Mouse (Mus musculus): ENCODE results near the gene Sbpl. TPM values are rescaled to one million over a fixed set of nuclear protein-coding genes. Genes with fewer than 3 reads are reported as not detected.
A peak's percentile ranks its signal among the peaks of the same experiment; 100 is the strongest.
"Not testable (repeated sequence)": the region's sequence is repeated elsewhere in the genome, so short reads cannot be mapped to it uniquely, and the experiment has no call there.

The Sbpl gene
- total RNA-seq, 2 experiments from 2014 or later, result not detected

DNA sequence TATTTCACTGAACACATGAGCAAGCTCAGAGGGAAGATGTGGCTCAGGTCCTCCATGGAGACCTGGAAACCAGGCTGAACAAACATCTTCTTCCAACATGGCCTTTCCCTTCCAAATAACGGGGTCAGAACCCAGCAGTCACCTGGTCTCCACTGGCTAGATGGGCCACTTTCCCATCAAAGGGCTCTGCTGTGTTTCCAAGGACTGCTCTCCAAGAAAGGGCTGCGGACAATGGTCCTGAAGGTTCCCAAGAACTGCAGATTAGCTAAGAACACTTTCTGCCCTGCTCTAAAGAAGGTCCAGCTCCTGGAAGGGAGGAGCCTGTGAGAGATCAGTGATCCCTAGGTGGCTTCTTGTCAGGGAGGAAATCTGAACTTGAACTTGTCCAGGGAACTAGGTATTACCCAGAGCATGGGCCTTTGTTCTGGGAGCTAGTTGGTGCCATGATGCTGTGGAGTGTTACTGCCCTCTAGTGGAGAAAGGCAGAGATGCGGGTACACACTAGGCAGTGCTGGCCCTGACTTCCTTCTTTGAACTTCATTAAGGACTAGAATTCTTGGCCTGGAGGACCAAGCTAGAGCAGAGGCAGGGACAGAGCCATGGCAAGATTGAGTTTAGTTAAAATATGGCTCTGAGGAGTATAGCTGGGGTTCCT lies 5.1 kb upstream of the Sbpl start:
- peak; percentile 68 for DNase-seq

DNA sequence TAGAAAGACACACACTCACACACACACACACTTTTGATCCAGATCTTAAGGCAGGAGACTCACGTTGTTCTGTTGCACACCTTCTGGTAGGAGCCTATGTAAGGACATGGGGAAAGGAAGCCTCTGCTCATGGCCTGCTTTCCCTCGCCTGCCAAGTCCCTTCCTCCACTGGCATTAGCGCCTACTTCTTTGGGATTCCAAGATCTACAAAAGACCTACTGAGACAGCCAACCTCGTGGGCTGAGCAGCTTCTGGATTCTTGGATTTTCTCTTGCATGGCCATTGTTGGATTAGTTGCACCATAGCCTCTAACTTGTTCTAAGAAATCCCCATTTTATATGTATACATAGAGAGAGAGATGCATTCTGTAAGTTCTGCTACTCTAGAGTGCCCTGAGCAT lies 4.2 kb downstream of the Sbpl start:
- not testable (repeated sequence) for DNase-seq

DNA sequence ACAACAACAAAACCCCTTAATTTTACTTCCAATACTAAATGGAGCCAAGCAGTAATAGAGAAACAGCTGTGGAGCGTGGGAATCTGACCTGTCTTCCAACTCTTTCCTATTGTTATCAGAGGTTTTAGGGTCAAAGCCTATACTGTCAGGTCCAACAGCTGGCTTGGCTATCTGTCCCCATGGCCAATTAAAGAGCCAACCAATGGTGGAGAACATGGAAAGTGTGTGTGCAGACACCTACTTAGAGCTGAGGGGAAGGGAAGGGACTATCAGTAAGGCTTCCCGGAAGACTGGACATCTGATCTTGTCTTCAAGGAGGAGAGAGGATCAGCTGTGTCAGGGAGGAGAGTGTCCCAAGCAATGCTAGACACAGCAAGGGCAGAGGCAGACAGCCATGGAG lies 6.0 kb downstream of the Sbpl start:
- no peak for DNase-seq

DNA sequence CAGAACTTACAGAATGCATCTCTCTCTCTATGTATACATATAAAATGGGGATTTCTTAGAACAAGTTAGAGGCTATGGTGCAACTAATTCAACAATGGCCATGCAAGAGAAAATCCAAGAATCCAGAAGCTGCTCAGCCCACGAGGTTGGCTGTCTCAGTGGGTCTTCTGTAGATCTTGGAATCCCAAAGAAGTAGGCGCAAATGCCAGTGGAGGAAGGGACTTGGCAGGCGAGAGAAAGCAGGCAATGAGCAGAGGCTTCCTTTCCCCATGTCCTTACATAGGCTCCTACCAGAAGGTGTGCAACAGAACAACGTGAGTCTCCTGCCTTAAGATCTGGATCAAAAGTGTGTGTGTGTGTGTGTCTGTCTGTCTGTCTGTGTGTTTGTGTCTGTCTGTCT lies 7.6 kb downstream of the Sbpl start:
- not testable (repeated sequence) for DNase-seq

DNA sequence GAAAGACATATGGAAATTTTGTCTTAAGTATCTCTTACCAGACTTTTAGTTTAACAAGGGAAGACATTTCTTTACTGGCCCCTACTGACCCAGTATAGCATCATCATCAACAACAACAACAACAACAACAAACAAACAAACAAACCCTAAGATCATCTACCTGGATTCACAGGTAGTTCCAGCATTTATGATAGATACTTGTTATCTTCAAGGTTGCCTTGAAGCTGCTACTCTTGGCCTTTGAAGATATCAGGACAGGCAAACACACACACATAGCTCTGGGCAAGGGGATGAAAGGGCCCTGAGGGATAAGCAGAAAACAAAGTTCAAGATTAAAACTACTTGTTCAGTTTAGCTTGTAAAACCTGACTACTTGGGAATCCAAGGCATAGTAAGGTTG lies 13.7 kb downstream of the Sbpl start, which contains the start of gene Sbp:
TSS of gene Sbp (plus strand) at position 301 of the 400 bp plus-strand sequence.
- no peak for DNase-seq

DNA sequence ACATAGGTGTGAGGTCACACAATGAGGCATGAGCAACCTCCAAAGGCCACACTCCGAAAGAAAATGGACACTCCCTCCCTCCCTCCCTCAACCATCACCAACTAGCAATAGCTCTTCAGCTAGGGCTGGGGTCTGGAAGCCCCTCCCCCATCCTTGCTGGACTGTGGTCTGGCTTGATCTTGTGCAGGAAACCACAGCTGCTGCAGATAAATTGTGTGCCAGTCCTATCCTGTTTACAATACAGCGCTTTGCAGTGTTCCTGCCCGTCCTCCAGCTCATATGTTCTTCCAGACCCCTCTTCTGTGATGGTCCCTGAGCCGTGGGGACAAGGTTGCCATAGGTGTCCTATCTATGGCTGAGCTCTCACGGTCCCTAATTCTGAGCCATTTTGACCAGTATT lies 23.9 kb downstream of the Sbpl start:
- DNase-seq, result no peak

DNA sequence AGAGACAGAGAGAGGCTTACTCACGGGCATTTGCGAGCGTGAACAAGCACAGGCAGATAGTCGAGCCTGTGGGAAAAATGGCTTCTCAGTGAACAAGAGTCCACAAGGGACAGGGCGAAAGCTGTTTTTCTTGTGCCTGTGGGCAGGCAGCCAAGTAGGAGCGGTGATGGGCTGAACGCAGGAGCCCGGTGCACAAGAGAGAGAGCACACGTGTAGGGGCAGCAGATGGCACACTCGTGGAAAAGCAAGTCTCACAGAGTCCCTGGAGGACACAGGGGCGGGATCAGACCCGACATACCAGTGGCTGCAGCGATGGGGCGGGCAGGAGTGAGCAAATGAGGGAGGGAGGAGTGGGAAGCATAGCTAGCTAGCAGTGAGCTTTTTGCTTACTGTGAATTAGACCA lies 30.0 kb downstream of the Sbpl start:
- DNase-seq, result peak; percentile 54

DNA sequence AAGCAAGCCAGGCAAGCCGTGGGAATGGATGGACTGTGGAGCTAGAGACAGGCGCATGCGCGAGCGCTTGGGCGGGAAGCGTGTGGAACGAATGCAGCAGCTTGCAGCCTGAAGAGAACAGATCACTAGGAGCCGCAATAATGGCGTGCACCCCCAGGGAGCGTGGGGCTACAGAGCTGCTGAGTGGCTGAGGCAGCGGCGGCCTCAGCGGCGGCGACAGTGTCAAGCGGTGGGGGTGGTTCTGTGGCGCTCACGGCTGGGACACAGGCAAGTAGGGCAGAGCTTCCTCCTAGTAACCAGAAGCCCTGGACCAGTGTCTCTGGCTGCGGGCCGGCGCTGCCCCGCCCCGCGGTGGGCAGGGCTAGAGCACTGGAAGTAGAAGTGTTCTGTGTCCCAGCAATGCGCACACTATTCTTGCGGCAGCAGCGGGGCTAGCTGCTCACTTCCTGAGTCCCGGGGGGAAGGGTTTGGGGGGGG lies 30.5 kb downstream of the Sbpl start:
- peak; percentile 88 for DNase-seq

DNA sequence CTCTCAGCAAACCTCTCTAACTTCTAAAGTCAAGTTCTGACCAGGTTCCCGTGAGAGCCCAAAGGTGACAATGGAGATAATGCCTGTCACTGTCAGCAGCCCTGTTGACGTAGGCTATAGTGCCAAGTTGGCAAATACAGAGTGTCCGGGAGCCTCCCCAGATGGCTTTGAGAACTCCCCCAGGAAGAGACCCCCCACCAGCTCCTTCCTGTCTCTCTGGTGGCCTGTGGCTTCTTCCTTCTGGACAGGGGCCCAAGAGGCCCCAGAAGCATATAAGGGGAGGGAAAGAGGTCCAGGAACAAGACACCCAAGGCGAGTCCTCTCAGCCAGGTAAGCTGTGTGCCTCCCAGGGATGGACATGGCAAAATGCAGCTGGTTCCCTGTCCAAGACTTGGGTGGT lies 37.9 kb downstream of the Sbpl start, which contains the start of gene Dcpp3:
TSS of gene Dcpp3 (plus strand) at position 301 of the 400 bp plus-strand sequence.
- not testable (repeated sequence) for DNase-seq

Other genes with a start within 250 kb of the Sbpl start
- gene 1520401A03Rik, start 232.5 kb downstream of the Sbpl start, total RNA-seq (2021), result under 1 TPM; 0.12 to 0.23 TPM
- gene Pkmyt1, start 228.9 kb downstream of the Sbpl start, total RNA-seq (2021), result 1 to 10 TPM; 4.7 to 5.6 TPM
- gene Paqr4, start 214.4 kb downstream of the Sbpl start, total RNA-seq (2021), result 1 to 10 TPM; 7.6 to 9.4 TPM
- gene Kremen2, start 209.4 kb downstream of the Sbpl start, total RNA-seq (2021), result not detected
- 10 to 100 TPM; 39.0 to 39.5 TPM for gene Flywch1, start 183.7 kb downstream of the Sbpl start, total RNA-seq (2021)
- gene Flywch2, start 169.2 kb downstream of the Sbpl start, total RNA-seq (2021), result 1 to 10 TPM; 3.4 to 3.8 TPM
- gene Srrm2, start 164.7 kb downstream of the Sbpl start, total RNA-seq (2021), result 100 to 1,000 TPM; 177 to 255 TPM
- 100 to 1,000 TPM; 364 to 374 TPM for gene Elob, start 126.1 kb downstream of the Sbpl start, total RNA-seq (2021)
- gene Prss33, start 119.2 kb downstream of the Sbpl start, total RNA-seq (2021), result not detected
- not detected for gene Prss32, start 111.4 kb downstream of the Sbpl start, total RNA-seq (2021)
- not detected for gene Prss41, start 111.1 kb downstream of the Sbpl start, total RNA-seq (2021)
- gene Prss21, start 87.2 kb downstream of the Sbpl start, total RNA-seq (2021), result not detected
- not detected for gene Dcpp1, start 74.4 kb downstream of the Sbpl start, total RNA-seq (2021)
- not detected for gene Dcpp2, start 74.4 kb downstream of the Sbpl start, total RNA-seq (2021)
- gene Dcpp3, start 37.8 kb downstream of the Sbpl start, total RNA-seq (2021), result not detected
- gene Sbp, start 13.6 kb downstream of the Sbpl start, total RNA-seq (2021), result not detected
- not detected for gene Prss30, start 25.3 kb upstream of the Sbpl start, total RNA-seq (2021)
- gene Prss22, start 42.8 kb upstream of the Sbpl start, total RNA-seq (2021), result not detected
- not detected for gene Prss27, start 82.9 kb upstream of the Sbpl start, total RNA-seq (2021)
- 10 to 100 TPM; 16.9 to 18.2 TPM for gene Kctd5, start 118.2 kb upstream of the Sbpl start, total RNA-seq (2021)
- gene Pdpk1, start 195.7 kb upstream of the Sbpl start, total RNA-seq (2021), result 10 to 100 TPM; 44.2 to 47.0 TPM
- gene Amdhd2, start 208.5 kb upstream of the Sbpl start, total RNA-seq (2021), result 10 to 100 TPM; 12.0 to 16.6 TPM
- 100 to 1,000 TPM; 180 to 191 TPM for gene Atp6v0c, start 214.4 kb upstream of the Sbpl start, total RNA-seq (2021)